Mouse (Mus musculus) spleen, embryonic (tissue): ENCODE measurements at regions not wholly inside any gene's neighbourhood (a gene's known extent, or its start where the extent isn't known, plus 50 kb on each side); places are given as distances from the start of the nearest gene placed in this dataset.
"Not testable (repeated sequence)": the region's sequence is repeated elsewhere in the genome, so short reads cannot be mapped to it uniquely, and the experiment has no call there.

Experiments
- CTCF ChIA-PET: fragments of 350-600 bp; sonication (Branson Sonifier 250); formaldehyde crosslinking; loops from one replicate; lab custom pipeline; 2022; lab: Charles Lee

DNA sequence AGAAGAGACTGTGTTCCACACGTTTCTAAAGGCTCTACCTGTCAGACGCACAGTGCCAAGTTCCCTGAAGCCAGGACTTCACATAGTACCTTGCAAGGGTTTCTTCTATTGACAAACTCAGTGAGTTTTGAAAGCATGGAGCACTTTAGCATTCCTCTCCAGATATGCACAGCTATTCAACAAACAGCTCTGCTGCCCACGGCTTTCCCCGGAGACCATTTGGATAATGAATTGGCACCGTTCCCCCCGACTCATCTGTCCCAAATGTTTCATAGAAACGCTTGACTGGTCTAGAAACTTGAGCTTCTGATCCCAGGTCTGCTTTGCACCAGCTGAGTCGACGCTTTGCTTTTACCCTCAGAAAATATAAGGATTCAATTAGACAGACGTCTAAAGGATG lies 162.2 kb upstream of the St6galnac5 start:
- CTCF ChIA-PET: no interaction called here

DNA sequence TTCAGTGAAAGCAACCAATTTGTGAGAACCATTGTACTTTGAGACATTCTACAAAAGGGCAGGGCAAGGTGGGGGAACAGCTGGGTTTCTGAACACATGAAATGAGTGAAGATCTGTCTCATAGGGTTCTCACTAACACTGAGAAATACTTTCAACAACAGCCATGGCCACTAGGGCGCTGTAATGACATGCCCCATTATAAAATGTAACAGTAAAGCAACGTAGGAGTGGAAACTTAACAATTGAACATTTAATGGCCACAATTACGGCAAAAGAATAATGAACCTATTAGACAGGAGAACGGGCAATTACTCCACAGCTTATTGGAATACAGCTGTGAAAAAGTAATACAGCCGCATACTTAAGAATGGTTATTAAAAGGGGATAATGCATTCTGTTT lies 158.9 kb upstream of the St6galnac5 start:
- CTCF ChIA-PET: no interaction called here

DNA sequence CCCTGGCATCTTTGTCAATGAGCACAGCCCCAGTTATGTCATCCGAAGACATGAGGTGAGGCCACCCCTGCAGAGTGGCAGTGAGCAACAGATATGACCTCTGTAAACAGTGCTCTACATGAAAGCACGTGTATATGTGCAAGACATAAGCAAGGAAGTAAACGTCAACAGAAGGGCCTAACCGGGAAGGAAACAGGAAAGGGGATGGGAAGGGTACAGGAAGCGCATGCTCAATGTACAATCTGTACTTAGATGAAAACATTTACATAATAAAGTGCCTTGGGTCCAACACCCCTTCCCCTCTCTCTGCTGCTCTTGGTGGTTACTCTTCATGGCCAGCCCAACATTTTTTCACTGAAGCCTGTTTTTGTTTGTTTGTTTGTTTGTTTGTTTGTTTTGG lies 143.3 kb upstream of the St6galnac5 start:
- CTCF ChIA-PET: no interaction called here

DNA sequence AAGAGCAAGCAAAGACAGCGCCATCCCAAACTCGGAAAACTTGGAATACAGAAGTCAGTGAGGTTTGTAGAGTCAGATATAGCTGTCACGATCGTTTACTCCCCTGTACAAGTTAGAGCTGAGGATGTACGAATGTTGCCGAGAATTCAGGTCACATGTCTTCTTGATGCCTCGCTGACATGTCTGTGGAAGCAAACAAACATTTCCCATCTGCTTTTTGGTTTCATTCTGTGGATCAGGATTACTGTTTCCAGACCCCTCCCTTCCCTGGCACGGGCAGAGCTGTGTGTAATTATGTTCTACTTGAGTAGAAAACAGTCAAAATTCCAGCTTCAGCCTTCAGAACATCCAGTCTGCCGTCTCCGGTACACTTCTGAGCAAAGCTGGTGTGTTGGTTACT lies 139.9 kb upstream of the St6galnac5 start:
- CTCF ChIA-PET: no interaction called here

DNA sequence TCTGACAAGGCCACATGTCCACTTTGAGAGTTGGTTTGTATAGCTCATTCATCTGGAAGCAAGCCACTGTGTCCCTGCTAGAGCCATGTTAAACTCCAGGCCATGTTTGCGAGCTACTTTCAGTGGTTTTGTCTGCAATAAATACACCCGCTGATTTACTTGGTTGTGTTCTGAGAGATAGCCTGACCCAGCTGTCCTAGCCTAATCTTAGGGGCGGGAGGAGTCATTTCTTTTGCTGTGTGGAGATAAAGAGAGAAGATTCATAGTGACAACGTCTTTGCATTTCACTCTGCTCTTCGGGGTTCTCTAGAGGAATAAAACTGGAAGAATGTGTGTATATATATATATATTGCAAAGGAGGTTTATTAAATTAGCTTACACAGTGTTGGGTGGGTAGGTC lies 137.1 kb upstream of the St6galnac5 start:
- CTCF ChIA-PET: no interaction called here

DNA sequence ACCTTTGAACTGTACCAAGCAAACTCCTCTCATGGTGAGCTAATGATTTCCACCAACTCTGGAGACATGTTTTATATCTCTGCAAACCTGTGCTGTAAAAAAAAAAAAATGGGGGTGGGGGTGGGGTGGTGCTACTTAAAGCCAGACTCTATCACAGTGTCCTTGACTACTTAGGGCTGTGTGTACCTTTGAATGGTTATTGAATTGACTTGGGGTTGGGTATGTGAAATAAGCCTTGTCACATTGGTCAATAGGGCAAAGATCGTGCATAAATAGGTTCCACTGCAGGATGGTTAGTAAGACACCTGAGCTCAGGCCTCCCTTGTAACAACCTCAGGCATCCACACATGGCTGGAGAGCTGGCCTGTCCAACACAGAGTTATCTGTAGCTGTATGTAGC lies 136.6 kb upstream of the St6galnac5 start:
- CTCF ChIA-PET: no interaction called here

DNA sequence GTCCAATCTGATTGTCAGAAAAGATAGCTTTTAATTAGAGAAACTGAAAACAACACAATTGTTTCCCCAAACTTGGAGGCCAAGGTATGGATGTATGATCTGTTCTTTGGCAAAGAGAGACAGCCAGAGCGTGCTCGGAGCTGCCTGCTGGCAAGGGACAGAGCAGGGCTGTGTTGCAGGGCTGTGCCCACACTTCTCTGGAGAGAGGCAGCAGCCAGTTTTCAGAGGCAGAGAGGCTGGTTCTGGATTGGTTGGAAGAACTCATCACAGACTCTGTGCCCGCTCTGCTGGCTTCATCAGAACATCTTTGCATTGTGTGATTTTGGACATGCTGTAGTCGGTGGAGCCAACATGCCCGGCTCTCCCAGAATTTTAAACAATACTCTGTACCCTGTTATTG lies 123.5 kb upstream of the St6galnac5 start:
- CTCF ChIA-PET: interaction anchor here (0.6 kb wide), 1 partner anchor 39 kb away, joined by 3 read pairs; no protein-coding TSS in a partner anchor

DNA sequence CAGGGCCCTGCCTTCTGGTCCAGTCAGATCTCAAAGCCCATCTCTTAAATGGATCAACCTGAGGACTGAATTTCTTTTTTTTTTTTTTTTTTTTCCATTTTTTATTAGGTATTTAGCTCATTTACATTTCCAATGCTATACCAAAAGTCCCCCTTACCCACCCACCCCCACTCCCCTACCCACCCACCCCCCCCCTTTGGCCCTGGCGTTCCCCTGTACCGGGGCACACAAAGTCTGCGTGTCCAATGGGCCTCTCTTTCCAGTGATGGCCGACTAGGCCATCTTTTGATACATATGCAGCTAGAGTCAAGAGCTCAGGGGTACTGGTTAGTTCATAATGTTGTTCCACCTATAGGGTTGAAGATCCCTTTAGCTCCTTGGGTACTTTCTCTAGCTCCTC lies 108.5 kb upstream of the St6galnac5 start:
- CTCF ChIA-PET: not testable (repeated sequence)

DNA sequence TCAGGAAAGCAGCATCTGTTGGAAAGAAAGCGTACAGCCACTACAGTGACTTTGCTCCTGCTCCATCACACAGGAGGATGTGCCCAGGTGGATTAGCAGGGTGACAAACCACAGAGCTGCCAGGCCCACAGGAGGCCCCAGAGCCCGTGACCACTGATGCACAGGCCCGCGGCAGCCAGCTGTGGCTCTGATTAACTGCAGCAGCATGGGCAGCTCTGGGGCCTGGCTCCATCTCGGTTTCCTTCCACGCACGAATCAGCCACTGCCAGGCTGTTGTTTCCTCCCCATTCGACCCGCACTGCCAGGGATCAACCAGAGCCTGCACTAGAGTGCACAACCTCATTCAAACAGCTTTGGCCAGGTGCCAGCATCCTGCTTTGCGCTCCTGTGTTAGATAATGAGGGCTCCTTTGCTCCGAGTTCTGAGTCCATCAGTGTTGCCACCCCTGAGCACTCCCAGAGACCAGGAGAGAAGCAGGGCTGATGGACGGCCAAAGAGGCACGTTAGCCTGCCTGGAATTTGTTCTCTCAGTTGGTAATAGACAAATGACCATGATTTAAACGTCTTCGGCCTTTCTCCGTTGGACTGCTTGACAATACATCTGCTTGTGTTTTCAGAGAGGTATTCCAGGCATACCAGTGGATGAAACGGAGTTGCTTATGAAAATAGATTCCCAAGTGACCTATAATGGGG lies 103.2 kb upstream of the St6galnac5 start:
- CTCF ChIA-PET: no interaction called here

DNA sequence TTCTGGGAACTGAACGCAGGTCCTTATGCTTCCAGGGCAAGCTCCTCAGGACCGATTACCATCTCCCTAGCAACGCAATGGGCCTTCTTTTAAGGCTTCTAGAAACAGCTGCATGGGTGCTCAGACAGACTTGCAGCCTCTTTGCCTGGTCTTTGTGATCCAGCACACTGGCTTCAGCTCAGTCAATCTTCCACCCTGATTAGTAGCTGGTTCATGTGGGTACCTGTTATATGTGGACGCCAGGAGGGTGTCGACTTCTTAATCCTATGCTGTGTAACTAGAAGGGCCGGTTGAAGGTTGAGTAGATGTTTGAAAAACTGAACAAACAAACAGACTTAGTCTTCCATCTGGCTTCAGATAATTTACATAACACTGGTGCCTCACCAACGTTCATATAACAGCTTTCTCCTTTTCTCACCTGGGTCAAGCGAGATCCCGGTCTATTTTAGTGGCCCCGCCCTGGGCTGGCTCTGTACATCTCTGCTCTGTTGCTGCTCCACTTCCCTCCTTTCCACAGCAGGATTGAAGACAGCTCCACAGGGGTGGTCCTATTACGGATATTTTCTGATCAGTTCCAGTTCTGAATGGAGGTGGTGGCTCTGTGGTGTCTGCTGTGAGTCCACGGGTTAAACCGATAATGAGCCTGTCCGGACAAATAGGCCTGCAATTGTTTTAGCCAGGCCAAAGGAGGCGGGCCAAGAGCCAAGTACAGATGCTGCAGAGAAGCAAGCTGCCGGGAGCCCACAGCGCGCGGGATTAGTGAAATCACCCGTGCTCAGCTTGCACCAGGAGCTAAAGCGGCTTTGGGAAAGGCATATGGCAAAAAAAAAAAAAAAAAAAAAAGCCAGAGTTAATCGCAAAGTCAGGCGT lies 102.4 kb upstream of the St6galnac5 start:
- CTCF ChIA-PET: no interaction called here

DNA sequence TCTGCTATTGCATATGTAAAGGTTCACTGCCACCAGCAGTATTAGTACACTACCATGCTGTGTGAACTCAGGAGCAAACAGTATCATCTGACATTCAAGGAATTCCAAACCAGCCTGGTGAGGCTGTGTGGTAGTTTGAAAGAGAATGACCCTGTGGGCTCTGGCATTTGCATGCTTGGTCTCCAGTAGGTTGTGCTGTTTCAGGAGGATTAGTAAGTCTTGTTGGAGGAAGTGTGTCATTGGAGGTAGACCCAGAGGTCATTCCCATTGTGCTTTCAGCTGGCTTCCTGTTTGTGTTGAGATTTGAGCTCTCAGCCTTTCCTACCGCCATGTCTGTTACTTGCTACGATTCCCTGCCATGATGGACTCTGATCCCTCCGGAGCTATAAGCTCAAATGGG lies 98.3 kb upstream of the St6galnac5 start:
- CTCF ChIA-PET: no interaction called here

DNA sequence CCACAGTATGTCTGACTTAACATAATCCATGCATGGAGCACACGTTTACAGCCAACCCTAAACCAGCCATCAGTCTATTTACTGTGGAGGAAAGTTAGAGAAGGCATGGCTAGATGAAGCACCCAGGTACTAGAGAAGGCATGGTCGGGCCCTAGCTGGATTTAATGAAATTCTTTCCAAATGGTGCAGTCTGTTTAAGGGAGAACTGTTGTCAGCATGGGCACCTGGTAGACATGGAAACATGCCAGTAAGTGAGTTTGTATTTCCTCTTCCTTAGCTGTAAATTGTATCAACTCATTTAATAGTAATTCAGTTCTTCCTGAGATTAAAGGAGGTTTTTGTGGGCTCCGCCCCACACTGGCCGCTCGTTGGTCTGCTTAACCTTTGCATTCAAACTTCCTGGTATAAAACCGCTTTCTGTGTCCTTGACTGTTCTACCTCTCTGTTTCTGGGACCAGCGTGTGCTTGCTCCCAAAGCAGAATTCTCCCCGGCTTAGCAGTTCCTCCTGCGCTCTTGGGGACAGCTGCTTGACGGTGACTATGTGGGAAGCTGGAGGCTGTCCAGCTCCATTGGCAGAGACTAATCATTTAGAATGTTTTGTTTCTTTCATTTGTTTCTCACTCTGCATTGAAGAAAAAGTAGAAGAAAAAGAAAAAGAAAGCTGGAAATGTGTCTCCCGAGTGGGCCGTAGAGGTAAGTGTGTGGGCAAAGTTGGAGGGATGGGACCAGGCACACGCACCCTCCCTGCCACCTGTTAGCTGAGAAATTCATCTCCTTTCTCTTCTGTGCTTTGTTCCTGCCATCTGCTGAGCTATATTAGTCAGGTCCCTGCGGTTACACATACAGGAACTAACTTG lies 96.0 kb upstream of the St6galnac5 start:
- CTCF ChIA-PET: interaction anchor here (0.7 kb wide), 1 partner anchor 486 kb away, joined by 4 read pairs; no protein-coding TSS in a partner anchor

DNA sequence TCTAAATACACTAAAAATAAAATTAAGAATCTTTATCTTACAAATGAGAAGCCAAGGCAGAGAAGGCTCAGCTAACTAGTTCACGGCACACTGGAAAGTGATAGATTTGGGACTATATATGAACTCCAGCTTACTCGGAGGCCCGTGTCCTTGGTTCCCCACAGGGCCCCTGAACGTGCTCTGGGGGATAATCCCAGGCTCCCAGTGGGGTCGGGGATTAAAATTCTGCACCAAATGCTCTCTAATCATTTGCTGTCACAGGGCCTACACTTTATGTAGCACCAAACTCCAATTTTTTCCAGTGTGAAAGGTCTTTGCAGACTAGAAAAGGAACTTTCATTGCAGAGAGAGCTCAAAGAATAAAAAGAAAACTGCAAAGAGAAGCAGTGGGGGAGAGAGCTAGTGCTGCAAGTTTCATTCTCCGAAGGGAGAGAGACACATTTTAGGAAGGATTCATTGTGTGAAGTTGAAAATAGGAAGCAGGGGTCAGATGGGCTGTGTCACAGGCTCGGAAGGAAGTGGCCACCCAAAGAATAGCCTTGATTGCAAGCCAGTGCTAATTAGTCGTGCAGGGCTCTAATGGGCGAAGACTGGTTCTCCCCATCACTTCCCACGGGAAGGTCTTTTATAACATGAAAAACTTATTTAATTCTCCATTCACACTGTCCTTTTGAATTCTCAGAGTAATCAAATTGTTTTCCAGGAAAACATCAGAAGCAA lies 90.3 kb upstream of the St6galnac5 start:
- CTCF ChIA-PET: no interaction called here

DNA sequence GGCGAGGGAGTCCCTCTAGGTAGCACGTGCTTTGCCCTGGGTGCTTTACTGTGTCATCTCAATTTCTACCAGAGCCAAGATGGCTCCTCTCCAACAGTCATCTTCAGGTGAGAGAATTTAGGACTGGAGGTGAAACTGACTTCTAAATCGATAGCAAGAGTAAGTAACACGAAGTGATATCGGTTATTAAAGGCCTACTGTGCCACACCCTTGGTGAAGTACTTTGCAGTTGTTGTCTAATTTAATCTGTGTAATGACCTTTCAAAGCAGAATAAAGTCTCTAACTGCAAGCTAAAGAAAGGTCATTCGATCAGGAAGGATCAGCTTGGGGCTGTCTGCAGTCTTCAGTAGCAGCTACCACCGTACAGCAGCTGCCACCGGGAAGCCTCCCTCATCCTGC lies 89.5 kb upstream of the St6galnac5 start:
- CTCF ChIA-PET: no interaction called here

DNA sequence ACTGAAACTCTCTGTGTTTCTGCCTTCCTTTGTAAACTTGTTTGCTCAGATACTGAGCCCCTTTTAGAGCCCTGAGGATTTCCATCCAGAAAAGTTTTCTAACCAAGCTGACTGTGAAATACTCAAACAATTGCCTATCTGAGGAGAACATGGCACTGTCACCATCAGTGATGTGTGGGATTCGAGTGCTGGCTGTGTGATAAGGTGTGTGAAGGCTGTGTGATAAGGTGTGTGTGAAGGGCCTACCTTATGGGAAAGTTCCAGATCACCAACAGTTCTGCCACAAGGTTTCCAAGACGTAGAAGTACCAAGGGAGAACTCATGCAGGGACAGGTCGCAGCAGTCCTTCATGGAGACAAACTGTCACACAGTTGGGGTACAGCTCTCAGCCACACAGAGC lies 89.1 kb upstream of the St6galnac5 start:
- CTCF ChIA-PET: no interaction called here

DNA sequence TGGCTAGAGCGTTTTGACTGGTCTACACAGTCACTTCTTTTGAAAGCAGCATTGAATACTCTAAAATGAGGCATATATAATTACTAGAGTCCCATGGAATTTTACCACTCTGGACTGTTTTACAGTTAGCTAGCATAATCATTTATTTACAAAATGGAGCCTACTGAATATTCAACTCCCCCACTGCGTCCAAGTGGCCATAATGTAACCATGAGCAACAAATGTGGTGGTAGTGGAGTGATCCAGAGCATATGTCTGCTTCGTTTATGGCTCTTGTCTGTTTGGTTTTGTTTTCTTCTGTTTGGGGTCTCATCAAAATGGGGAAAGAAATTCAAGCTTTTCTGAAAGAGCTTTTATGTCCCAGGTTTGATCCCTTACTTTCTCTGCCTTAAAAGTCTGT lies 83.8 kb upstream of the St6galnac5 start:
- CTCF ChIA-PET: no interaction called here

DNA sequence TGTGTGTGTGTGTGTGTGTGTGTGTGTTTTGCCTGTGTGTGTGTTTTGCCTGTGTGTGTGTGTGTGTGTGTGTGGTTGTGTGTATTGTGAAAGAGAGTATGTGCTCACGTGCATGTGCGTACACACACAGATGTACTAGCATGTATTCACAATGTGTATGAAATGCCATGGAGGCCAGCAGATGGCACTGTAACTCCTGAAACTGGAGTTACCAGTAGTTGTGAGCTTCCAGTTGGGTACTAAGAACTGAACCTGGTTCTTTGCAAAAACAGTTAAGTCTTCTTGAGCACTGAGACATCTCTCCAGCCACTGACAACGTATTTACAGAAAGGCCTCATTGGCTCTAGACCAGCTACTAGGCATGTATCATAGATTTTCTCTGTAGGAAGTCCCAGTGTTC lies 71.1 kb upstream of the St6galnac5 start:
- CTCF ChIA-PET: no interaction called here

DNA sequence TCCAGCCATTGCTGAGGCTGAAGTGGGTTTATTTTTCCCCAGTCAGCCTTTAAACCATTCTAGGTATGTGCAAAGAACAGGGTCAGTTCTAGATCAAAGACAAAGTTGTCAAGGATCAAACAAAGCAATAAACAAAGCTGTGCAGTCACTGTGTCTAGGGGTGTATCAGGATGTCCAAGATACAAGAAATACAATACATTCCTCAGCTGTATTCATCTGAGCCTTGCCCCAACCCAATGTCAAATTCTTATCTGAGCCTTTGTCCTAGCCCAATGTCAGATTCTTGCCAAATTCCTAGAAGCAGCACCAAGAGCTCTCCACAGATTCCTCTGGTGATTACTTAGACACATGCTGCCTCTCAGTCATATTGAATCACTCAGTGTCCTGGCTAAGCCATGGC lies 69.5 kb upstream of the St6galnac5 start:
- CTCF ChIA-PET: no interaction called here

DNA sequence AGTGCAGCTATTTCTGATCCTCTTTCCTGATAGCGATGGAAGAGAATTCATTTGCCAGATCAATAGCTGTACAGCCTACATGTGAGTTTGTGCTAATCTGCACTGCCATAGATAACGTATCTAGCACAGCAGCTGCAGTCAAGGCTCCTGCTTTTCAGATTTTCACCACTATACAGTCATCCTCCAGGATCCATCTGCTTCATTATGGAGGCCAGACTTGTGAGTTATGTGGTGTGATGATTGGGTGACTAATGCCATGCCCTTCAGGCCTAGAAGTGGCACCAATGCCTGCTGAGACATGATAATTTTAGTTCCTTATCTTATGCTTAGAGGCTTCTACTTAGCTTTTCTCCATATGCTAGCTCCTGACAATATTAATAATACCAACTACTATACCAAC lies 63.3 kb upstream of the St6galnac5 start:
- CTCF ChIA-PET: no interaction called here

DNA sequence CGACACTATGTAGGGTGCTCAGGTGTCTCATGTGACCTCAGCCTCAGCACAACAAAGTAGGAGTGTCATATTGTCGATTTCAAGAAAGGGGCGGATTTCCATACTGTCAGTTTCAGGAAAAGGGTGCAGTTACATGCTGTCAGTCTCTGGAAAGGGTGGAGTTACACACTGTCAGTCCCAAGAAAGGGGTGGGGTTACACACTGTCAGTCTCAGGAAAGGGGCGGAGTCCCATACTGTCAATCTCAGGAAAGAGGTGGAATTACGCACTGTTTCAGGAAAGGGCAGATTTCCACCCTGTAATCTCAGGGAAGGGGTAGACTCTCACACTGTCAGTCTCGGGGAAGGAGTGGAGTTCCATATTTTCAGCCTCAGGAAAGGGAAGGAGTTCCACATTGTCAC lies 51.9 kb upstream of the St6galnac5 start:
- CTCF ChIA-PET: no interaction called here
